Mouse (Mus musculus) right cerebral cortex, postnatal 10 days (tissue): ENCODE data around the gene Serpini2.
"Not testable (repeated sequence)": the region's sequence is repeated elsewhere in the genome, so short reads cannot be mapped to it uniquely, and the experiment has no call there.

Experiments used
- DNase-seq, 2 experiments: peaks; one replicate each; pipeline ENCODE4 v3.0.0; 2021; ENCODE audit warnings: low spot score in 2 of 2

Gene Serpini2

GRCm38 (mm10) chr3:75269978-75270377 lies at the start of gene Serpini2:
TSS of gene Serpini2 (minus strand) at chr3:75270078.
- DNase-seq: no peak

- no peak for DNase-seq
These were observed 39.0 kb upstream of the Serpini2 start for GRCm38 (mm10) chr3:75308861-75309260.

- no peak for DNase-seq
These were observed 38.4 kb upstream of the Serpini2 start for GRCm38 (mm10) chr3:75308228-75308627.

GRCm38 (mm10) chr3:75305584-75305983 lies 35.7 kb upstream of the Serpini2 start:
- no peak for DNase-seq

GRCm38 (mm10) chr3:75304621-75305020 lies 34.7 kb upstream of the Serpini2 start:
- no peak for DNase-seq

- DNase-seq: no peak
These were observed 31.2 kb upstream of the Serpini2 start for GRCm38 (mm10) chr3:75301072-75301471.

GRCm38 (mm10) chr3:75299464-75299863 lies 29.6 kb upstream of the Serpini2 start:
- DNase-seq: not testable (repeated sequence)

GRCm38 (mm10) chr3:75297758-75298111 lies 27.9 kb upstream of the Serpini2 start:
- DNase-seq: peak in 1 of 2 experiments; percentile 20

GRCm38 (mm10) chr3:75297026-75297757 lies 27.3 kb upstream of the Serpini2 start:
- peak in 1 of 2 experiments; percentile 22 for DNase-seq

GRCm38 (mm10) chr3:75293243-75293642 lies 23.4 kb upstream of the Serpini2 start:
- DNase-seq: no peak

GRCm38 (mm10) chr3:75277455-75277854 lies 7.6 kb upstream of the Serpini2 start:
- DNase-seq: no peak

- no peak for DNase-seq
These were observed 6.6 kb upstream of the Serpini2 start for GRCm38 (mm10) chr3:75276522-75276921.

- DNase-seq: no peak
These were observed 5.2 kb upstream of the Serpini2 start for GRCm38 (mm10) chr3:75275127-75275526.

- DNase-seq: no peak
These were observed 10.5 kb downstream of the Serpini2 start for GRCm38 (mm10) chr3:75259356-75259755.

- DNase-seq: peak in 1 of 2 experiments; percentile 19
These were observed 50.2 kb downstream of the Serpini2 start for GRCm38 (mm10) chr3:75219694-75220093.

GRCm38 (mm10) chr3:75219211-75219610 lies 50.7 kb downstream of the Serpini2 start:
- peak; percentile 77 to 80 for DNase-seq

GRCm38 (mm10) chr3:75202808-75203503 lies 66.9 kb downstream of the Serpini2 start:
- DNase-seq: peak; percentile 28 to 59
